Mouse (Mus musculus) heart, embryonic 13.5 days (tissue): ENCODE data around the gene Jpt2. TPM values are rescaled to one million over a fixed set of nuclear protein-coding genes. Genes with fewer than 3 reads are reported as not detected.

ENCODE experiments used
- ATAC-seq: fragments of 200-750 bp; cut with Nextera tagmentation; 2 replicates; pipeline ENCODE4 v1.8.0; 2017; ENCODE audit warnings: moderate TSS enrichment; ENCODE audit not compliant: insufficient number of reproducible peaks, low FRiP score, low TSS enrichment; ENCODE audit errors: extremely low read depth
- H3K27ac ChIP-seq: fragments of 300-500 bp; sonication (generic); replicated peaks from 2 replicates; pipeline ENCODE4 v1.5.1; 2015; ENCODE audit warnings: moderate library complexity, mild to moderate bottlenecking, inconsistent platforms
- H3K27me3 ChIP-seq: fragments of 300-500 bp; sonication (generic); replicated peaks from 2 replicates; pipeline ENCODE4 v1.6.1; 2015; ENCODE audit warnings: mild to moderate bottlenecking, inconsistent platforms
- H3K36me3 ChIP-seq: fragments of 300-500 bp; sonication (generic); 2 replicates; pipeline ENCODE4 v1.6.1; 2015; ENCODE audit warnings: mild to moderate bottlenecking, inconsistent platforms
- H3K4me1 ChIP-seq: fragments of 300-500 bp; sonication (generic); 2 replicates; pipeline ENCODE4 v1.6.1; 2015; ENCODE audit warnings: inconsistent platforms
- H3K4me2 ChIP-seq: fragments of 300-500 bp; sonication (generic); 2 replicates; pipeline ENCODE4 v1.6.1; 2015; ENCODE audit warnings: inconsistent platforms, mild to moderate bottlenecking, moderate library complexity
- H3K4me3 ChIP-seq: fragments of 300-500 bp; sonication (generic); 2 replicates; pipeline ENCODE4 v1.5.1; 2015; ENCODE audit warnings: moderate library complexity, mild to moderate bottlenecking, inconsistent platforms
- H3K9ac ChIP-seq: fragments of 300-500 bp; sonication (generic); 2 replicates; pipeline ENCODE4 v1.6.1; 2015; ENCODE audit warnings: inconsistent platforms, mild to moderate bottlenecking, moderate library complexity
- H3K9me3 ChIP-seq: fragments of 300-500 bp; sonication (generic); 2 replicates; pipeline ENCODE4 v1.6.1; 2016; ENCODE audit warnings: inconsistent platforms
- WGBS: fragments of 180-500 bp; shearing (Covaris S2); methylation state at CpG from one replicate; pipeline ENCODE4 v1.1.7; 2015; ENCODE audit warnings: mixed read lengths; 5-methylcytosine and 5-hydroxymethylcytosine counted together
- polyA plus RNA-seq: library from polyadenylated mRNA; unstranded; fragments of >200 nt; fragmentation: Nextera tagmentation; extraction: Ambion mirVana; gene quantifications from 2 replicates; pipeline ENCODE4 v1.2.1, GENCODE M21; 2015

Gene Jpt2
- polyA plus RNA-seq, 1 experiment from 2014 or later, result 122 TPM

DNA sequence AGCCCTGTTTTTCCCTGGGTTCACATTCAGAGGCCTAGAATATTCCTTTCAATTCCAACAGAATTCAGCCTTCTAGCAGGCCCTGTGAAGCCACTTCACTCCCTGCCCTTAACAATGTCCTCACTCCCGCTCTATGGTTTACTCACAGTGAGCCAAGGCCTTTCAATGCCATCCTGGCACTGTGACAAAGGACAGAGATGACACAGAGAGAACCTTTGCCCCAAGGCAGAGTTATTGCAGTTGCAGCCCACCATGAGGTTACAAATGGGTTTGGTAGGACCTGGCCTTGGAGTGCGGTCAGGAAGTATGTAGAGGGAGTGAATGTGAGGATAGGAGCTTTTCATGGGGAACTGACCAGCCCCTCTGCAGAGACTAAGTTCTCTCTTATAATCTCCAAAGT, 52.9 kb downstream of the Jpt2 start:
- peaks cover 100% of the 10 kb centered on the region for H3K36me3 ChIP-seq
- H3K9me3 ChIP-seq, result no peaks in the 10 kb centered on the region
- 98% methylated on average over 2 of the region's 2 CpGs for WGBS

DNA sequence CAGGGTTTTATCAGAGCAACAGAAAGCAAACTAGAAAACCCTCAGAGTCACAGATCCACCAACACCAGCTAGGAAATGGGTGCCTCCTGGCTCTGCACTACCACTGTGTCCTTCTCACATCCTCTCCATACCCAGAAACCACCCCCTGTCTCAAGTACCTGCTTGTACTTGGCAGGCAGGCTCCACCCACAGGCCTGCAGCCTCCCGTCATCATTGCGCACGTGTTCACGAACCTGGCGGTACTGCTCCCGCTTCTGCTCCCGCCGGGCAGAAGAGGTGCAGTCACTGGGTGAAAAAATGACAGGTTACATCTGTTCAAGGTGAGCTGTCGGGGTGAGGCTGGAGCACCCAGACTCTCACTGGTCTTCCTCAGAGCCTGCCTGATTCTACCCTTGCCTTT, 56.7 kb downstream of the Jpt2 start:
- no peak overlapping the region for H3K4me2 ChIP-seq
- H3K4me1 ChIP-seq, result peaks cover 8% of the 10 kb centered on the region
- no peak overlapping the region for H3K9ac ChIP-seq
- H3K36me3 ChIP-seq, result peaks cover 100% of the 10 kb centered on the region
- no peak overlapping the region for H3K27ac ChIP-seq
- ATAC-seq, result no peak
- 85% methylated on average over 9 of the region's 9 CpGs for WGBS
- H3K4me3 ChIP-seq, result no peak overlapping the region
- no peaks in the 10 kb centered on the region for H3K27me3 ChIP-seq
- H3K9me3 ChIP-seq, result no peaks in the 10 kb centered on the region

More for the DNA sequence above, 52.9 kb downstream of the Jpt2 start:
- no peak overlapping the region for H3K9ac ChIP-seq
- no peak overlapping the region for H3K27ac ChIP-seq
- H3K4me2 ChIP-seq, result no peak overlapping the region
- no peaks in the 10 kb centered on the region for H3K27me3 ChIP-seq
- ATAC-seq, result no peak
- no peak overlapping the region for H3K4me3 ChIP-seq
- no peaks in the 10 kb centered on the region for H3K4me1 ChIP-seq

DNA sequence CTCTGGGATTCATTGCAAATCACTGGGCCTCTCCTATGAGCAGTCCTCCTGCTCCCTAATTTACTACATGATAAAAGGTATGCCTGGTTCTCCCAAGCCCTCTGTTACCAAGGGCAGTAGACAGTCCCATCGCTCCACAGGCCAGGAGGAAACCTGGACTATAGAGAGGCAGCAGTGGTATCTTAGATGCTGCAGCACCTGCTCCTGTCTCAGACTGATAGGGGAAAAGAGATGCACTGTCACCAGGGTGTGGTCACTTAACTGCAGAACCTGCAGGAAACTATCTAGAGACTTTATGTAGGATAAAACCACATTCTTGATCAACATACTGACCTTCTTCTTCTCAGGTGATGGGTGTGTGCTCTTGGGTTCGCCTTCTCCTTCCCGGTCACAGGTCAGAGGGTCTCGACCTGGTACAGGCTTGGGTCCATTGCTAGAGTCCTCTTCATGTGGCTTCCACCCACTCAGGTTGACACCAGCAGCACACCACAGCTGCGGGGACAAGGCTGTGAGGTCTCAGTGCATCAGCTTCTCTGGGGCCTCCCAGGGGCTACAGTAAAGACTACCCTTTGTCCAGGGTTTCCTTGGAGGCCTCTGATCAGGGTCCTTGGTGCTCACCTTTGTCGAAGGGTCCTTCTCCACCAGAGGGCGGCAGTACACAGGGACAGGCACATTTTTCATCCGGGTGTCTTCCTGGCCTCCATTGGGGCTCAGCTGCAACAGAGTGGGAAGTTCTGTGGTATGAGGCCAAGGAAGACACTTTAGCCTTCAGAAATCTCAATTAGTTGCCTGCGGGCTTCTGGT, 57.6 kb downstream of the Jpt2 start:
- WGBS, result 64% methylated on average over 9 of the region's 9 CpGs
- peaks cover 100% of the 10 kb centered on the region for H3K36me3 ChIP-seq
- H3K9me3 ChIP-seq, result no peaks in the 10 kb centered on the region
- ATAC-seq, result peak; percentile 34; the same call in 1 of the 2 replicates
- H3K27me3 ChIP-seq, result no peaks in the 10 kb centered on the region
- H3K9ac ChIP-seq, result no peak overlapping the region
- no peak overlapping the region; the same call in 1 of the 2 replicates for H3K27ac ChIP-seq
- H3K4me1 ChIP-seq, result peaks cover 11% of the 10 kb centered on the region
- H3K4me3 ChIP-seq, result no peak overlapping the region
- H3K4me2 ChIP-seq, result peak overlapping the region; percentile 9; the same call in 1 of the 2 replicates

DNA sequence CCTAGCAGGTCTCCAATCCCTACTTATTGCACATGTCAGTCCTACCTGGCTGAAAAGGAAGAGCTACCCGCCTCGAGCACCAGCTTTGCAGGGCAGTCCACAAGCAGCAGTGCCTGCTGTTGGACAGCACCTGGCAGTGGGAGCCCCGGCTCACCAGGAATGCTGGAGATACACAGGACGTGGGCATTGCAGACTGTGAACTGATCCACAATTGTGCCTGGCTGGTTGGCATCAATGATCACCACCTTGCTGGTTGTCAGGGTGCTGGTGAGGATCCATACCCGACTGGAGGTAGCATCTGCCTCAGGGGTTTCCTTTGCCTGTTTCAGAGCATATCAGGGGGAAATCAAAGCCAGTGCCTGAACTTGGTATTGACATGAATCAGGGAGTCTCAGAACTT, 58.4 kb downstream of the Jpt2 start:
- Histone ChIP-seq H3K27me3 (no peaks in the 10 kb centered on the region), H3K9ac (no peak overlapping the region), H3K4me3 (no peak overlapping the region), H3K36me3 (peaks cover 100% of the 10 kb centered on the region), H3K4me1 (peaks cover 19% of the 10 kb centered on the region), H3K27ac (no peak overlapping the region), H3K4me2 (no peak overlapping the region), H3K9me3 (no peaks in the 10 kb centered on the region)
- WGBS, result 91% methylated on average over 5 of the region's 5 CpGs
- ATAC-seq, result no peak

DNA sequence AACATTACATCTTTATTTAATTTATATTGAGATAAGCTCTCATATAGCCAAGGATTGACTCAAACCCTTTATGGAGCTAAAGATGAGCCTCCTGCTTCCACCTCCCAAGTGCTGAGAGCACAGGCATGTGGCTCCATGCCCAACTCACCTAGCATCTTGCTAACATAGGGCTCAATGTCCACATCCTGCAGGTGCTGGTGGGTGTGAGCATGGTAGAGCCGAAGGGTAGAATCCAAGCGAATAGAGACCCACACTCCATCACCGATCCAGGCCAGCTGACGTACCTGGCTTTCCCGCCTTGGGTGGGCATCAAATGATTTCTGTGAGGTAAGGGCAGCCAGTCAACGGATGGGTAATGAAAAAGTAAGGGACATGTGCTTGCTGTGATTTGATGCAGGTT, 60.5 kb downstream of the Jpt2 start:
- Histone ChIP-seq H3K4me1 (peaks cover 34% of the 10 kb centered on the region), H3K27me3 (no peaks in the 10 kb centered on the region), H3K27ac (no peak overlapping the region), H3K4me2 (no peak overlapping the region), H3K9ac (no peak overlapping the region), H3K4me3 (no peak overlapping the region), H3K36me3 (peaks cover 82% of the 10 kb centered on the region), H3K9me3 (no peaks in the 10 kb centered on the region)
- 93% methylated on average over 6 of the region's 6 CpGs for WGBS
- ATAC-seq, result no peak

DNA sequence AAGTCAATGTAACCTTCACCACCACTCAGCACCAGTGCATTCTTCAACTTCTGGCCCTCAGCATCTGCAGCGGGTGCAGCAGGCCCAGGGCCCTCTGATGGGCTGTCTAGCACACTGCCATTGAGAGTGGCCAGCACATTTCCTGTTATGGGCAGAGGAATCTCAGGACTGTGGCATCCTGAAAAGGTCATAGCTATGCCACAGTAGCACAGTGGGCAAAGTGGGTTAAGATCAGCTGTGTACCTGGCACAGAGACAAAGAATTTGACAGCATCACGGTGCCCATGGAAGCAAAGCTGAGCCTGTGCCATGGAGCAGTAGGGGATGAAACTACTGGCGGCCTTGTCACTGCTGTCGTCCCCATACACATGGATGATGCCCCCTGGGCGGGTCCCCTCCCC, 61.3 kb downstream of the Jpt2 start:
- no peak for ATAC-seq

DNA sequence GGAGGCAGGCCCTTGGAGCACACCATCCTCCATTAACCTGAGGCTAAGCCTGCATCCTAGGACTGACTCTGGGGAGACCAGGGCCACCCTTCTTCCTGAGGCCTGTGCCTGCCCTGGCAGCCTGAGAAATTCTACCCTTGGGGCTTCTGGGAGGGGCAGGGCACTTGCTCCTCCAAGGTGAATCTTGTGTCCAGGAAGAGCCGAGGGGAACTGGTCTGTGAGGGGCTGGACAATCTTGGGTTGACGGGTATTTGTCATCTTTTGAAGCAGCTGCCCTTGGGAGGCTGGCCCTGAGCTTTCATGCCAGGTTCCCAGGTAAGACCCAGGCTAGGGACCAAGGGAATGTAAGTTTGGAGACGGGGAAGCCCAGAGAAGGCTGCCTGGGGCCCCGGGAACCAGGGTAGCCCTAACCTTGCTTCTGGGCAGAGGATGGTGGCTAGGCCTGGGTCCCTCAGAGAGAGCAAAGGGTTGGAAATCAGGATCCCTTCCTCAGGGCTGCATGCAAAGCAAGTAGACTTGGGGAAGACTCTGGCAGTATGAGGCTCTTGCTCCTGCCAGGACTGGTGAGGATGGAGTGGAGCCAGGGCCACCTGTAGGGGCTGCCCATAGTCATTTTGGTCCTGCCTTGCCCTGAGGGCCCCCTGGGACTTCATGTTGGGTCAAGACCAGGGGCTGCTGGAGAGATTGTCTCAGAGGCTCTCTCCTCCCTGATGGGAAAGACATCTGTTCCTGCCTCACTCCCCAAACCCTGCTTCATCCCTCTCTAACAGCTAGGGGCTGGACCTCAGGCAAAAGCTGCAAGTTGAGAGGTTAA, 62.2 kb downstream of the Jpt2 start:
- 75% methylated on average over 4 of the region's 4 CpGs for WGBS
- peak overlapping the region; percentile 13; the same call in 1 of the 2 replicates for H3K27ac ChIP-seq

More for the DNA sequence above, 61.3 kb downstream of the Jpt2 start:
- H3K4me2 ChIP-seq, result no peak overlapping the region
- no peak overlapping the region for H3K9ac ChIP-seq
- H3K36me3 ChIP-seq, result peaks cover 74% of the 10 kb centered on the region
- H3K4me3 ChIP-seq, result no peak overlapping the region
- H3K27ac ChIP-seq, result no peak overlapping the region; the same call in 1 of the 2 replicates
- WGBS, result 69% methylated on average over 5 of the region's 5 CpGs
- no peaks in the 10 kb centered on the region for H3K27me3 ChIP-seq
- H3K9me3 ChIP-seq, result no peaks in the 10 kb centered on the region
- peaks cover 38% of the 10 kb centered on the region for H3K4me1 ChIP-seq

DNA sequence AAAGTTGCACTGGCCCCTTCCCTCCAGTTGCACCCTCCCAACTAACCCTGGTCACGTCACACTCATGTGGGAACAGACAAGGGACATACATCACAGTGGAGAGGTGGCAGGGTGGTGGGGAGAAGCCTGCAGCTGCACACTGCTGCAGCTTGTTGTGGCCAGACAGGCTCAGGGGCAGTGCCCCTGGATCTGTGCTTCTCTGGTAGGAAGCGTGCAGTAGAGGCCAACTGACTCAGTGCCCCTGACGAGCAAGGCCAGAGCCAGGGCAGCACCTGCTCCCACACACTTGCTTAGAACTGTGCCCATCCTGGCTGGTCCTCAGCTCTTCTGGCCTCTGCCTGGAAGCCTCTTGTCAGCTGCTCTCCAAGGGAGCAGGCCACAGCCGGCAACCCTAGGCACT, 62.9 kb downstream of the Jpt2 start:
- peak overlapping the region; percentile 87 for H3K4me3 ChIP-seq
- H3K9ac ChIP-seq, result peak overlapping the region; percentile 30; the same call in 1 of the 2 replicates
- ATAC-seq, result no peak

More for the DNA sequence above, 62.2 kb downstream of the Jpt2 start:
- Histone ChIP-seq H3K9ac (peak overlapping the region; percentile 33), H3K36me3 (peaks cover 70% of the 10 kb centered on the region), H3K9me3 (no peaks in the 10 kb centered on the region), H3K4me2 (no peak overlapping the region), H3K4me3 (peak overlapping the region; percentile 87; the same call in 1 of the 2 replicates), H3K27me3 (no peaks in the 10 kb centered on the region), H3K4me1 (peaks cover 46% of the 10 kb centered on the region)
- no peak for ATAC-seq

DNA sequence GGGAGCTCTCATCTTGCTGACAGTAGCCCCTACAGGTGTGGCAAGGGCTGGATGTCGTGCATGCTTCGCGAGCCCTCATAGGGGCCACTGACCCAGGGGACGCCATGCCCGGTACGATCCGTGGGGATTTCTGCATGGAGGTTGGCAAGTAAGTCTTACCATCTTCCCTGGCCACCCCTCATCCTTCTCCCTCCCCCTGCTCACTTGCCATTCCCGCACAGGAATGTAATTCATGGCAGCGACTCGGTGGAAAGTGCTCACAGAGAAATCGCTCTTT, 63.6 kb downstream of the Jpt2 start:
- 0 out of 2 replicates have a peak overlapping the region, but pooled peaks have one; percentile 86 for H3K27ac ChIP-seq
- no peak for ATAC-seq
- H3K9ac ChIP-seq, result peak overlapping the region; percentile 93
- peak overlapping the region; percentile 87 for H3K4me3 ChIP-seq
- peak overlapping the region; percentile 100 for H3K4me2 ChIP-seq
- H3K9me3 ChIP-seq, result no peaks in the 10 kb centered on the region
- H3K27me3 ChIP-seq, result no peaks in the 10 kb centered on the region
- 44% methylated on average over 11 of the region's 11 CpGs for WGBS
- H3K36me3 ChIP-seq, result peaks cover 70% of the 10 kb centered on the region
- peaks cover 46% of the 10 kb centered on the region for H3K4me1 ChIP-seq

More for the DNA sequence above, 62.9 kb downstream of the Jpt2 start:
- Histone ChIP-seq H3K9me3 (no peaks in the 10 kb centered on the region), H3K27ac (no peak overlapping the region), H3K36me3 (peaks cover 70% of the 10 kb centered on the region), H3K4me1 (peaks cover 46% of the 10 kb centered on the region), H3K27me3 (no peaks in the 10 kb centered on the region), H3K4me2 (peak overlapping the region; percentile 100)
- 72% methylated on average over 4 of the region's 4 CpGs for WGBS

DNA sequence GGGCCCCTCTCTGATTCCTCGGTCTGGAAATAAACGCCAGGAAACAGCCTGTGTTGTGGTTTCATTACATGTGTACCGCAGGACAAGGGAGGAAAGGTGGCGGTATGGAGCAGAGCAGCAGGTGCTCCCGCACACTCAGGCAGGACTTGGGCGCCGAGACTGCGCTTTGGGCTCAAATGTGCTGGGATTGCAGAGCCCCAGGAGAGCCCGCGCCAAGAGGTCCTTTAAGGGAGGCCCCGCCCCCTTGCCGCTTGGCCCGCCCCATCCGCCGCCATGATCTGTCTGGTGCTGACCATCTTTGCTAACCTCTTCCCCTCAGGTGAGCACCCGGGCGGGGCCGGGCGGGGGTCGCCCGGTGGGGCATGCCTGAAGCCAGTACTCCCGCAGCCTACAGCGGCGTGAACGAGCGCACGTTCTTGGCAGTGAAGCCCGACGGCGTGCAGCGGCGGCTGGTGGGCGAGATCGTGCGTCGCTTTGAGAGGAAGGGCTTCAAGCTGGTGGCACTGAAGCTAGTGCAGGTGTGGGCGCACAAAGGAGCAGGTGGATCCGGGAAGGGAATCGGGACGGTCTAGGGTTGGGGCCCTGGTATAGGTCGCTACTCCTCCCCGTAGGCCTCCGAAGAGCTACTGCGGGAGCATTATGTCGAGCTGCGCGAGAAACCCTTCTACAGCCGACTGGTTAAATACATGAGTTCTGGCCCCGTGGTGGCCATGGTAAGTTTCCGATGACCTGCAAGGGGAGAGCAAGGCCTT, 64.1 kb downstream of the Jpt2 start, which contains the start of gene Nme3:
Gene Nme3 (plus strand): TSS at position 260 of the 752 bp plus-strand sequence.
- H3K36me3 ChIP-seq, result peaks cover 70% of the 10 kb centered on the region
- peak within 1 kb of the TSS; percentile 87 for H3K4me3 ChIP-seq
- H3K9ac ChIP-seq, result peak within 1 kb of the TSS; percentile 93
- H3K27ac ChIP-seq, result peak within 1 kb of the TSS; percentile 86
- H3K4me2 ChIP-seq, result peak within 1 kb of the TSS; percentile 100
- peaks cover 46% of the 10 kb centered on the region for H3K4me1 ChIP-seq
- 2% methylated on average over 50 of the region's 50 CpGs for WGBS
- no peaks in the 10 kb centered on the region for H3K9me3 ChIP-seq
- peak; percentile 51 for ATAC-seq
- H3K27me3 ChIP-seq, result no peaks in the 10 kb centered on the region
